Mouse (Mus musculus) inflammation-experienced regulatory T-cells, adult 16 weeks (primary cell): ENCODE results near the gene Mrps5. TPM values are rescaled to one million over a fixed set of nuclear protein-coding genes. Genes with fewer than 3 reads are reported as not detected.

Source experiments
- polyA plus RNA-seq: library from polyadenylated mRNA; unstranded; fragments of 100-300 nt; shearing (Covaris generic); gene quantifications from one replicate; pipeline ENCODE4 v1.2.1, GENCODE M21; 2017

The Mrps5 gene
- 145 TPM for polyA plus RNA-seq

DNA sequence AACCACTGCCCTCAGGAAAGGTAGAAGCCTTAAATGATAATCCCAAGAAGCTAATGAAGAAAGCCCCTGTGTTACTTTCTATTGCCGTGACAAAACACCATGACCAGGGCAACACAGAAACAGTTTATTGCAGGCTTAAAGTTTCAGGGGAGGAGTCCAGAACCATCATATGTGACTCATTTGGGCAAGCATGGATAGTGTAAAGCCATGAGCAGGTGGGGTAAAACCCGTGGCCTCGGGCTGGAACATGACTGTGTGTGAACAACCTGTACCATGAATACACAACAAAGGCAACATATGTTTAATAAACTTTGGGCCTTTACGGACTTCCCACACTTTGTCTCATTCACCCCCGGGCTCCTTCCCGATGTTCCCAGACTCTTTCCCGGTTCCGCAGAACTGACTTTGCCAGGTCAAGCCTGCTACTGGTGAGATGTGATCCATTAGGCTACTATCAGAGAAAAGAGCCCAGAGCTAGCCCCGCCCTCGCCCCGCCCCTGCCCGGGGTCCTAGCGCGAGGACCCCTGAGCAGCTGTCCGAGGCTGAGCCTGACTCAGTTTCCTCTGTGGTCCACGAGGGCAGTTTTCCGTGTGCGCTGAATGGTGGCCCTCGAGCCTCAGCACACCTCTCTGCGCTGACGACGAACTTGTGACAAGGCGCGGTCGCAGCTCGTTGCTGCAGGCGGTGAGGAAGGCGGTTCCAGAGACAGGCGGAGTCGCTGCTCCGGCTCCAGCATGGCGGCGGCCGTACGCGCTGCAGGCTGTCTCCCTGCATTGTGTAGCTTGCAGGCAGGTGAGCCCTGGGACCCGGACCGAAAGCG, at the start of gene Mrps5, which contains the start of gene Zfp661:
TSS of gene Mrps5 (plus strand) at position 529 of the 820 bp plus-strand sequence.
TSS of gene Zfp661 (minus strand) at position 401 of the 820 bp plus-strand sequence.

DNA sequence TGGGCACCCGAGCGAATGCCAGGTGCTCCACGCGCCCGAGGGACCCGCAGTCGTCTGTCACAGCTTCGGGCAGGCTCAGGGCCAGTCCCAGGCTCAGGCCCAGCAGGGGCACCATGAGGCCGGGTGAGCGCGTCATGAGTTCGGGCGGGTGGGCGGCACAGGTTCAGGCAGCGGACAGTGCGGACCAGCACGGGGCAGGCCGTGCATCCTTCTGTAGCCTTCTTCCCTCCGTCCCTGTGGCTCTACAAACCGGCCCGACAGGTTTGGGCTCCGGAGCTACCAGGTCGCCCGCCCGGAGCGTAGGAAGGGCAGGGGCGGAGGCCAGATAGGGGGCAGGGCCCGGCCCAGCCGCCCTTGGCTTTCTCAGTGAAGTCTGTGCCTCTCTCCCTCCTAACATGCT, 45.8 kb upstream of the Mrps5 start, which contains the start of gene Prom2:
TSS of gene Prom2 (minus strand) at position 283 of the 400 bp plus-strand sequence.

DNA sequence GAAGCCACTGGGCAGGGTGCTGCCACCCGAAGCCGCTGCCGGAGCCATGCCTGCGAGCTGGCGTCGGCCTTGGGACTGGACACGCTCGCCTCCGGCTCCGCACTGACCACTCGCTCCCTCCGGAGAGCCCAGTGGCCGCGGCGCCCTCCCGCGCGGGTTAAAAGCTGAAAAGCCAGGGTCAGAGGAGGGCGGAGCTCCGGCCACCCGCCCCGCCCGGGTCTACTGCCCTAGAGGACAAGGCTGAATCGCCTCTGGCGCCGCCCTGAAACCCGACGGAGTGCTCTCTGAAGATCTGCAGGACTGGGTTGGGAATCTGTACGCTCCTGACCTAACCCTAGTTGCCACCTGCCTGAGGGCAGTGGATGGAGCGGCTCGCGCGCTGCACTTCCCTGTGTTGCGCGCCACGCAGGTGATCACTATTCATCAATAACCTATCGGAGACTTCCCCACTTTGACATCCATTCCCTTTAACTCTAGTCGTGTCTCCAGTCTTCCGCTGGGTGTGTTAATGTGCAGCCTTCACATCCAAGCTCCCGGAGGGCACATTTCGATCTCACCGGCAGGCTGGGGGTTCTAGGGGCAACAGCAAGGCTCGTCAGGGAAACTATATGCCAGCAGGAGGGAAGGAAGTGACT, 69.2 kb downstream of the Mrps5 start, which contains the start of gene Mal:
TSS of gene Mal (minus strand) at position 610 of the 635 bp plus-strand sequence.

Other genes starting within 250 kb of the Mrps5 start
- 0.56 TPM for gene Astl, start 248.6 kb upstream of the Mrps5 start, polyA plus RNA-seq
- not detected for gene Adra2b, start 224.0 kb upstream of the Mrps5 start, polyA plus RNA-seq
- gene Gpat2, start 162.0 kb upstream of the Mrps5 start, polyA plus RNA-seq, result 0.90 TPM
- 36.1 TPM for gene Fahd2a, start 142.7 kb upstream of the Mrps5 start, polyA plus RNA-seq
- 0.60 TPM for gene Kcnip3, start 65.1 kb upstream of the Mrps5 start, polyA plus RNA-seq
- not detected for gene Prom2, start 45.8 kb upstream of the Mrps5 start, polyA plus RNA-seq
- 4.8 TPM for gene Zfp661, start 128 bp upstream of the Mrps5 start, polyA plus RNA-seq
- not detected for gene Mal, start 69.5 kb downstream of the Mrps5 start, polyA plus RNA-seq
- gene Mall, start 142.7 kb downstream of the Mrps5 start, polyA plus RNA-seq, result not detected
- 0.38 TPM for gene Nphp1, start 201.7 kb downstream of the Mrps5 start, polyA plus RNA-seq
- 40.0 TPM for gene Mtln, start 205.3 kb downstream of the Mrps5 start, polyA plus RNA-seq
- gene Bub1, start 244.6 kb downstream of the Mrps5 start, polyA plus RNA-seq, result 2.4 TPM